Comparison of ENCODE assay signal across 8 mouse cellular contexts in genomic region chr11:94212489-94212836, GRCm38 (mm10). TPM values are rescaled to one million over a fixed set of nuclear protein-coding genes. Genes with fewer than 3 reads are reported as not detected.
DNase-seq lines count a peak whose midpoint lies in the region; ATAC-seq and TF ChIP-seq lines count a peak whose summit lies in the region.

No protein-coding gene starts in this region.

- H3K9me3 ChIP-seq in lung, postnatal 0 days (ENCODE audit: low read length): no peaks in the 10 kb centered on the region

- H3K4me1 ChIP-seq in lung, postnatal 0 days (ENCODE audit: insufficient read depth, low read depth, low read length): no peaks in the 10 kb centered on the region
- peaks cover 16% of the 10 kb centered on the region for H3K4me1 ChIP-seq in olfactory bulb, adult 2 months (ENCODE audit: control insufficient read depth, insufficient read depth, low read length)

- no peak for TF ChIP-seq CTCF in lung, postnatal 0 days (IDR thresholded peaks at IDR 0.05)
- no peak for TF ChIP-seq CTCF in olfactory bulb, adult 2 months (IDR thresholded peaks at IDR 0.05; ENCODE audit: insufficient read depth, low read depth, low read length)

- H3K4me3 ChIP-seq in lung, postnatal 0 days (ENCODE audit: low read depth, low read length): peak overlapping the region; percentile 99
- peak overlapping the region; percentile 92 for H3K4me3 ChIP-seq in olfactory bulb, adult 2 months (ENCODE audit: insufficient read depth, low read depth, low read length)

- WGBS in lung, postnatal 0 days: 8% methylated on average over 7 of the region's 7 CpGs
- under 1% methylated on average over 7 of the region's 7 CpGs for WGBS in olfactory bulb, adult 2 months

- ATAC-seq in lung, postnatal 0 days: no peak

- peak overlapping the region; percentile 95 for H3K27ac ChIP-seq in lung, postnatal 0 days (ENCODE audit: low read length)
- H3K27ac ChIP-seq in olfactory bulb, adult 2 months (ENCODE audit: insufficient read depth, low read depth, low read length): peak overlapping the region; percentile 89

- DNase-seq in adrenal gland, adult (ENCODE audit: inconsistent age in 2 of 2, low spot score in 1 of 2): peak; percentile 55 to 87
- DNase-seq in adrenal gland, postnatal 4 days (ENCODE audit: low spot score in 2 of 2): no peak
- DNase-seq in lung, postnatal 0 days (ENCODE audit: low spot score): no peak
- DNase-seq in lung, postnatal 10 days: no peak
- DNase-seq in kidney, postnatal 25 days: peak; percentile 36 to 49
- no peak for DNase-seq in layer of hippocampus, postnatal 25 days (ENCODE audit: extremely low spot score in 1 of 2, low spot score in 1 of 2)
- no peak for DNase-seq in thymus, postnatal 14 days

- no peaks in the 10 kb centered on the region for H3K27me3 ChIP-seq in lung, postnatal 0 days (replicated peaks; ENCODE audit: insufficient read depth, low read length)

- H3K4me2 ChIP-seq in lung, postnatal 0 days (replicated peaks; ENCODE audit: low read depth, low read length): peak overlapping the region; percentile 67

- TF ChIP-seq POLR2A in olfactory bulb, adult 2 months (IDR thresholded peaks at IDR 0.05; ENCODE audit: insufficient read depth, low read depth, low read length): no peak

- TF ChIP-seq EP300 in lung, postnatal 0 days (IDR thresholded peaks at IDR 0.05): no peak

- peak overlapping the region; percentile 45 for H3K9ac ChIP-seq in lung, postnatal 0 days (replicated peaks; ENCODE audit: low read depth)

- no peaks in the 10 kb centered on the region for H3K36me3 ChIP-seq in lung, postnatal 0 days (ENCODE audit: insufficient read depth, low read length)

RNA-seq across cellular contexts. Expression of gene Tob1, which starts 1.2 kb away (rescaled TPM):
- total RNA-seq in adrenal gland, postnatal 4 days (2021): 100 to 1,000 TPM; 117 to 126 TPM
- 43.9 and 46.0 TPM in 2 replicates for polyA plus RNA-seq in lung, postnatal 0 days (2015; fragmentation: Nextera tagmentation; extraction: Ambion mirVana)
- not detected in 2 replicates for polyA plus RNA-seq in olfactory bulb, adult 2 months (2012; ENCODE audit: insufficient read depth, insufficient read length, low replicate concordance, missing spikeins)
- total RNA-seq in layer of hippocampus, postnatal 25 days (2021): 10 to 100 TPM; 41.8 to 42.4 TPM

RNA-seq across cellular contexts. Expression of gene Wfikkn2, which starts 33.3 kb away (rescaled TPM):
- 1 to 10 TPM; 1.3 to 1.5 TPM for total RNA-seq in adrenal gland, postnatal 4 days (2021)
- 0.46 and 0.60 TPM in 2 replicates for polyA plus RNA-seq in lung, postnatal 0 days (2015; fragmentation: Nextera tagmentation; extraction: Ambion mirVana)
- polyA plus RNA-seq in olfactory bulb, adult 2 months (2012; ENCODE audit: insufficient read depth, insufficient read length, low replicate concordance, missing spikeins): not detected in 2 replicates
- total RNA-seq in layer of hippocampus, postnatal 25 days (2021): under 1 TPM; 0.44 to 0.70 TPM

Comparison
In these comparisons a context has a peak if more than half of its experiments do, and no peak if none do; other contexts are left out.
1. DNase-seq: peak in adrenal gland, adult (2 of 2) and kidney, postnatal 25 days (2 of 2); none in adrenal gland, postnatal 4 days (0 of 2), lung, postnatal 0 days (single experiment), lung, postnatal 10 days (single experiment), layer of hippocampus, postnatal 25 days (0 of 2) and thymus, postnatal 14 days (single experiment).